Mouse (Mus musculus): ENCODE results near the gene Ccr9.

The Ccr9 gene

DNA sequence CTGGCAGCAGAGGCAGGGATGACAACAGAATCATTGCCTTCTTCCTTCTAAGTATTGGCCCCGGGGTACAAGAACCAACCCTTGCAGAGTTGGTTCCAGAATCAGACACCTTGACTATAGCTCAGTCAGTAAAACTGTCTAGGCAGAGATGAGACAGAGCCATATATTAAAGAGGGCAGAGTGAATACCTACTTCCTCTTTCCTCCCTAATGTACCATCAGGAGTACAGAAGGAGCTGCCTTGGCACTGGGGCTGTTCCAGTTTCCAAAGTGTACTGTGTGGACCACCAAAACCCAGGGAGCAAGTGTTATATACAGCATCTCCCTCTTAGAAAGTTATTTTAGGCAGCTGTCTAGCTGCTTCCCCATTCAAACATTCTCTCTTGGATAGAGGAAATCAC lies 123.3 kb downstream of the Ccr9 start:
- H3K4me3 ChIP-seq (replicated peaks; ENCODE audit: low read length): no peak overlapping the region
- no peaks in the 10 kb centered on the region for H3K4me1 ChIP-seq (replicated peaks; ENCODE audit: low read depth, low read length)
- no peaks in the 10 kb centered on the region for H3K27me3 ChIP-seq (ENCODE audit: insufficient read depth, low read length)
- no peaks in the 10 kb centered on the region for H3K9me3 ChIP-seq (ENCODE audit: low read length)
- peaks cover 13% of the 10 kb centered on the region; the same call in 1 of the 2 replicates for H3K36me3 ChIP-seq (ENCODE audit: insufficient read depth, low read length)
- TF ChIP-seq POU5F1 (IDR thresholded peaks at IDR 0.05; ENCODE audit: borderline replicate concordance, low read length) (no peak), NANOG (IDR thresholded peaks at IDR 0.05; ENCODE audit: borderline replicate concordance, low read length) (no peak), CTCF (conservative IDR thresholded peaks at IDR 0.05; ENCODE audit: low read length) (no peak)

DNA sequence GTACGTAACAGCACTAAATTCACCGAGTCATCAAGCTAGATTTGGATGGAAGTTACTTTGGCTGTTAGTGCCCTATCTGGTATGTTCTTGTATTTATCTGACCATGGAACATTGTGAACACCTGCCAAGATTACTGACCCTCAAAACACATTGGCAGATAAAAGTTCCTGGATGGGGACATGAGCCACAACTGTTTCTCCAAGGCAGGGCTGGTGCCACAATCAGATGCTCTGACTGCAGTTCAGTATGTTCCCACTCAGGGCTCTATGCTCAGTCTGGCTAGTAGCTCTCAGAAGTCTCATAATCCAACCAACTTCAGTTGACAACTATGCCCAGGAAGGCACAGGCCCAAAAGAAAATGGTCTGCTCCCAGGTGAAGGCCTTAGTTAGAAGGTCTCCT lies 124.2 kb downstream of the Ccr9 start:
- H3K4me3 ChIP-seq (replicated peaks; ENCODE audit: low read length): no peak overlapping the region
- H3K9me3 ChIP-seq (ENCODE audit: low read length): no peaks in the 10 kb centered on the region
- H3K36me3 ChIP-seq (ENCODE audit: insufficient read depth, low read length): peaks cover 13% of the 10 kb centered on the region; the same call in 1 of the 2 replicates
- TF ChIP-seq CTCF (conservative IDR thresholded peaks at IDR 0.05; ENCODE audit: low read length) (no peak), POU5F1 (IDR thresholded peaks at IDR 0.05; ENCODE audit: borderline replicate concordance, low read length) (no peak), NANOG (IDR thresholded peaks at IDR 0.05; ENCODE audit: borderline replicate concordance, low read length) (no peak)
- H3K4me1 ChIP-seq (replicated peaks; ENCODE audit: low read depth, low read length): no peaks in the 10 kb centered on the region
- no peaks in the 10 kb centered on the region for H3K27me3 ChIP-seq (ENCODE audit: insufficient read depth, low read length)

DNA sequence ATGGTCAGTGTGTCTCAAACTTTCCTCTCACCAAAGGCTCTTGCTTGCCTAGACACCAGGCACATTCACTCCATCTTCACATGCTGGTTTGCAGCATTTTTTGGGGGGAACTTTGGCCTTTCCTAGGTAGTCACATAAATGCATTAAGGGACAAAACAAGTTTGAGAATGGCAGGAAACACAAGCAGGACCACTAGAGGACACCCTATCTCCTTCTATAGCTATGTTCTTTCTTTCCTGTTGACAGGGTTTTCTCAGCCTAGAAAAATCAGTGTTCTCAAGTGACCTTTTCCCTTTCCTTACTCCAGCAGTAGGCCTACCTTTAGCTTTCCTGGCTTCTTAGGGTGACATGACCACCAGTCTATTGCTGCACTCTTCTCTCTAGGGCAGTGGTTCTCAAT lies 124.7 kb downstream of the Ccr9 start:
- Histone ChIP-seq H3K4me1 (replicated peaks; ENCODE audit: low read depth, low read length) (no peaks in the 10 kb centered on the region), H3K9me3 (ENCODE audit: low read length) (no peaks in the 10 kb centered on the region), H3K4me3 (replicated peaks; ENCODE audit: low read length) (no peak overlapping the region), H3K36me3 (ENCODE audit: insufficient read depth, low read length) (peaks cover 13% of the 10 kb centered on the region; the same call in 1 of the 2 replicates), H3K27me3 (ENCODE audit: insufficient read depth, low read length) (no peaks in the 10 kb centered on the region)
- TF ChIP-seq CTCF (conservative IDR thresholded peaks at IDR 0.05; ENCODE audit: low read length) (no peak), NANOG (IDR thresholded peaks at IDR 0.05; ENCODE audit: borderline replicate concordance, low read length) (no peak), POU5F1 (IDR thresholded peaks at IDR 0.05; ENCODE audit: borderline replicate concordance, low read length) (no peak)

DNA sequence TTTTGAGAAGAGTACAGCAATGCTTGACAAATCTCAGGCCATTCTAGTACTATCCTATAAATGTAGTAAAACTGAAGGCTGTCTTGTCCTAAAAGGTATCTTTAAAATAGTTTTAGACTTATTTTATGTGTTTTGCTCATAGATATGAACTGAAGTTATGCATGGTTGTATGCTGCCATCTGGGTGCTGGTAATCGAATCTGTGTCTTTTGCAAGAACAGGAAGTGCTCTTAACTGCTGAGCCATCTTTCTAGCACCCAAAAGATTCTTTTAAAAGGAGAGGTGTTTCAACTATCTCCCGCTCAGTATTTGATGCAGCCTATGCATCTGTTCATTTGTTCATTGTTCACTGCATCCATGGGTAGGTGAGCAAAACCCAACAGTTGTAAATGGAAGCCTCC lies 127.0 kb downstream of the Ccr9 start:
- no peak for TF ChIP-seq NANOG (IDR thresholded peaks at IDR 0.05; ENCODE audit: borderline replicate concordance, low read length)
- TF ChIP-seq CTCF (conservative IDR thresholded peaks at IDR 0.05; ENCODE audit: low read length): no peak
- no peak for TF ChIP-seq POU5F1 (IDR thresholded peaks at IDR 0.05; ENCODE audit: borderline replicate concordance, low read length)

DNA sequence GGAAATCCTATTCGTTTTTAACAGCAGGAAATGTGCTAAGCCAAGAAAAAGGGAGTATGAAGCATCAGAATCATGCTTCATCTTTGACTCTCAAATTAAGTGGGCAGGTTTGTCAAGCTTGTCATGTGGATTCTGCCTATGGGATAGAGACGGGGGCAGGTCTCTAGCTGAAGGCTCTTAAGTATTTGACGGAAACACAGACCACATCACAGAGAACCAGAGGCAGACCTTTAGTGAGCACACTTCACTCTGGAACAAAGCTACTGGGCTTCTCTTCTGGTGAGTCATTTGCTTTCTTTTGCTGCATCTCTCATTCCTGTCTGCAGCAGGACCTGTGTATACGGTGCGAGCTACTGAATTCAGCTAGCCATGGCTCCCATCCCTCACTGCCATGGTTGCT lies 128.0 kb downstream of the Ccr9 start, which contains the start of gene Cxcr6:
Gene Cxcr6, plus strand, starts transcription at position 209 of the 400 bp plus-strand sequence.
- Histone ChIP-seq H3K4me1 (replicated peaks; ENCODE audit: low read depth, low read length) (no peaks in the 10 kb centered on the region), H3K27me3 (ENCODE audit: insufficient read depth, low read length) (no peaks in the 10 kb centered on the region), H3K36me3 (ENCODE audit: insufficient read depth, low read length) (peaks cover 21% of the 10 kb centered on the region), H3K4me3 (replicated peaks; ENCODE audit: low read length) (no peak within 1 kb of the TSS), H3K9me3 (ENCODE audit: low read length) (no peaks in the 10 kb centered on the region)
- no peak for TF ChIP-seq NANOG (IDR thresholded peaks at IDR 0.05; ENCODE audit: borderline replicate concordance, low read length)
- TF ChIP-seq CTCF (conservative IDR thresholded peaks at IDR 0.05; ENCODE audit: low read length): no peak
- no peak for TF ChIP-seq POU5F1 (IDR thresholded peaks at IDR 0.05; ENCODE audit: borderline replicate concordance, low read length)

More for the DNA sequence above, 127.0 kb downstream of the Ccr9 start:
- Histone ChIP-seq H3K9me3 (ENCODE audit: low read length) (no peaks in the 10 kb centered on the region), H3K36me3 (ENCODE audit: insufficient read depth, low read length) (peaks cover 19% of the 10 kb centered on the region), H3K4me1 (replicated peaks; ENCODE audit: low read depth, low read length) (no peaks in the 10 kb centered on the region), H3K4me3 (replicated peaks; ENCODE audit: low read length) (no peak overlapping the region), H3K27me3 (ENCODE audit: insufficient read depth, low read length) (no peaks in the 10 kb centered on the region)

DNA sequence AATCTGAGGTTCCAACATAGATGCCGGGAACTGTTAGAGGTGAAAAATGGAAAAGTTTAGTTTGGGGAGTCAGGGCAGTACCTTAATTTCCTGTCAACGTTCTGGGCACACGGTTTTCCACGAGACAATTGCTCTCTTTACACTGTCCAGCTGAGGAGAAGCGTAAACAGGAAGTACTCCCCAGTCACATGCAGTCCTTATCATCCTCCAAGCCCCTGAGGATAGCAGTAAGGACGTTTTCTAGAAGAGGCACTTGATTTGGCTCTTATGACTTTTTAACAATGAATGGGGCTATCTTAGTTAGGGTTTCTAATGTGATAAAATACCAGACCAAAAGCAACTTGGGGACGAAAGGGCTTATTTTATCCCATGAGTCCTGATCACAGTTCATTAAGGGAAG lies 130.3 kb downstream of the Ccr9 start:
- H3K36me3 ChIP-seq (ENCODE audit: insufficient read depth, low read length): peaks cover 22% of the 10 kb centered on the region
- H3K9me3 ChIP-seq (ENCODE audit: low read length): no peaks in the 10 kb centered on the region
- no peaks in the 10 kb centered on the region for H3K27me3 ChIP-seq (ENCODE audit: insufficient read depth, low read length)
- H3K4me1 ChIP-seq (replicated peaks; ENCODE audit: low read depth, low read length): no peaks in the 10 kb centered on the region
- TF ChIP-seq POU5F1 (IDR thresholded peaks at IDR 0.05; ENCODE audit: borderline replicate concordance, low read length) (no peak), CTCF (conservative IDR thresholded peaks at IDR 0.05; ENCODE audit: low read length) (no peak), NANOG (IDR thresholded peaks at IDR 0.05; ENCODE audit: borderline replicate concordance, low read length) (no peak)
- no peak overlapping the region for H3K4me3 ChIP-seq (replicated peaks; ENCODE audit: low read length)

DNA sequence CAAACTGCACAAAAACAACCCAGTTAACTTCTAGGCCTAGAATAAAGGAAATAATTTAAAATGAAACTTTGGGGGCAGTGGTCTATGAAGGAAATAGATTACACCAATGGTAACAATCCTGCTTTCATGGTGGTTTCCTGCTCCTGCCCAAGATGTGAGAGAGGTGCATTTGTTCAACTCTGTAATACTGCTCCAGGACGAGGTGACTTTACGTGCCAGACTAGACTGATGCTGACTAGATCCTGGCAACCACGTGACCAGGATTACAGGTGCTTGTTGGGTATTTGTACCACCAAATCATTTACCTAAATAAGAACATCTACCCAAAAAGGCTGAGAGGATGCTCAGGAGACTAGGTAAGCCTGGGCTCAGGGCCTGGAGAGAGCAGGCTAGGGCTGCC lies 133.6 kb downstream of the Ccr9 start:
- no peak for TF ChIP-seq POU5F1 (IDR thresholded peaks at IDR 0.05; ENCODE audit: borderline replicate concordance, low read length)
- no peak for TF ChIP-seq NANOG (IDR thresholded peaks at IDR 0.05; ENCODE audit: borderline replicate concordance, low read length)
- TF ChIP-seq CTCF (conservative IDR thresholded peaks at IDR 0.05; ENCODE audit: low read length): no peak
- Histone ChIP-seq H3K27me3 (ENCODE audit: insufficient read depth, low read length) (no peaks in the 10 kb centered on the region), H3K36me3 (ENCODE audit: insufficient read depth, low read length) (peaks cover 43% of the 10 kb centered on the region)

DNA sequence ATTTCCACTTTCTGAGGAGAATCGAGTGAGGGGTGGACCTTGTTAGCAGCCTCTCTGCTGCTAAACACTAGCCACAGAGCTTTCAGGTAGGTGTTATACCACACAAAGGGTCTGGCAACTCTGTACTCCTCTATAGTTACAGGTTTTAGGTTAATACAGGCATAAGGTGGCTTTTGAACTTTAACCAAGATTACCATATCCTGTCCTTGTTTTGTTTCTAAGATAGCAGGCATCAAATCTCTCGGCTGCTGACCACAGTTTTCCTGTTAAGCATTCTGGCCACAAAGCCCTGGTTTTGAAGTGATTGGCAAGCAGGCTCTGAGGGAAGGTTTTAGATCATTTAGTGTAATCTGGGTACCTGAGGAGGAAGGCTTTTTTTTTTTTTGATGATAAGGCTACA lies 136.1 kb downstream of the Ccr9 start:
- no peak for TF ChIP-seq CTCF (conservative IDR thresholded peaks at IDR 0.05; ENCODE audit: low read length)
- TF ChIP-seq POU5F1 (IDR thresholded peaks at IDR 0.05; ENCODE audit: borderline replicate concordance, low read length): no peak
- no peak for TF ChIP-seq NANOG (IDR thresholded peaks at IDR 0.05; ENCODE audit: borderline replicate concordance, low read length)
- Histone ChIP-seq H3K27me3 (ENCODE audit: insufficient read depth, low read length) (no peaks in the 10 kb centered on the region), H3K4me3 (replicated peaks; ENCODE audit: low read length) (no peak overlapping the region), H3K36me3 (ENCODE audit: insufficient read depth, low read length) (peaks cover 52% of the 10 kb centered on the region), H3K9me3 (ENCODE audit: low read length) (no peaks in the 10 kb centered on the region), H3K4me1 (replicated peaks; ENCODE audit: low read depth, low read length) (no peaks in the 10 kb centered on the region)

More for the DNA sequence above, 133.6 kb downstream of the Ccr9 start:
- H3K4me3 ChIP-seq (replicated peaks; ENCODE audit: low read length): no peak overlapping the region
- no peaks in the 10 kb centered on the region for H3K9me3 ChIP-seq (ENCODE audit: low read length)
- no peaks in the 10 kb centered on the region for H3K4me1 ChIP-seq (replicated peaks; ENCODE audit: low read depth, low read length)

DNA sequence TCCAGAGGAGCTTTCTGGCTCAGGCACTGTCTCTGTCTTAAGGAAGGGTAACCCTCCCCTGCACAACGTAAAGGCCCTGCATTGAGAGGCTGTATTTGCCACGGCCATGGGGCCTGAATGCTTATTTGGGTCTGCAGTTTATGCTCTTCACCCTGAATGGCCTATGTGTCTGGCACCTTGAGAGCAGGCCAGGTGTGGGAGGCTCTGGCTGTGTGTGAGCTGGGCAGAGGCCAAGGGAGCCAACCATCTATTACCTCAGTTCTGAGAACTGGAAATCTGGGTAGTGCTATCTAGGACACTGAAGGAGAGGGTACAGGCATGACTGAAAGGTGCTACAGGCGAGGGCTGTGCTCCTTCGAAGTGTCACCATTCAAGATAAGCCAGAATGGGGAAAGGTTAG lies 136.6 kb downstream of the Ccr9 start:
- TF ChIP-seq NANOG (IDR thresholded peaks at IDR 0.05; ENCODE audit: borderline replicate concordance, low read length): no peak
- TF ChIP-seq CTCF (conservative IDR thresholded peaks at IDR 0.05; ENCODE audit: low read length): no peak
- no peak for TF ChIP-seq POU5F1 (IDR thresholded peaks at IDR 0.05; ENCODE audit: borderline replicate concordance, low read length)
- H3K9me3 ChIP-seq (ENCODE audit: low read length): no peaks in the 10 kb centered on the region
- peaks cover 52% of the 10 kb centered on the region for H3K36me3 ChIP-seq (ENCODE audit: insufficient read depth, low read length)
- H3K4me3 ChIP-seq (replicated peaks; ENCODE audit: low read length): no peak overlapping the region
- H3K27me3 ChIP-seq (ENCODE audit: insufficient read depth, low read length): no peaks in the 10 kb centered on the region
- H3K4me1 ChIP-seq (replicated peaks; ENCODE audit: low read depth, low read length): no peaks in the 10 kb centered on the region
